Mouse (Mus musculus) liver, embryonic 11.5 days (tissue): Measurements from ENCODE around the gene Mov10l1. TPM values are rescaled to one million over a fixed set of nuclear protein-coding genes. Genes with fewer than 3 reads are reported as not detected.

Experiments used
- polyA plus RNA-seq: library from polyadenylated mRNA; unstranded; fragments of >200 nt; fragmentation: Nextera tagmentation; extraction: Ambion mirVana; gene quantifications from 2 replicates; pipeline ENCODE4 v1.2.1, GENCODE M21; 2014

The Mov10l1 gene
- polyA plus RNA-seq, 1 experiment from 2014 or later: 0.18 TPM

Other genes starting within 250 kb of the Mov10l1 start
- gene Brd1, start 248.7 kb upstream of the Mov10l1 start, polyA plus RNA-seq: 13.4 and 15.9 TPM in 2 replicates
- gene Zbed4, start 231.2 kb upstream of the Mov10l1 start, polyA plus RNA-seq: 26.4 and 31.9 TPM in 2 replicates
- gene Alg12, start 163.6 kb upstream of the Mov10l1 start, polyA plus RNA-seq: 13.9 and 14.2 TPM in 2 replicates
- 107 and 109 TPM in 2 replicates for gene Creld2, start 163.3 kb upstream of the Mov10l1 start, polyA plus RNA-seq
- gene Pim3, start 120.7 kb upstream of the Mov10l1 start, polyA plus RNA-seq: 34.0 and 35.9 TPM in 2 replicates
- not detected in 2 replicates for gene Ttll8, start 28.5 kb upstream of the Mov10l1 start, polyA plus RNA-seq
- not detected in 2 replicates for gene Mlc1, start 3.9 kb upstream of the Mov10l1 start, polyA plus RNA-seq
- gene Panx2, start 76.8 kb downstream of the Mov10l1 start, polyA plus RNA-seq: 0.08 and 0.21 TPM in 2 replicates
- 33.5 and 34.8 TPM in 2 replicates for gene Trabd, start 92.2 kb downstream of the Mov10l1 start, polyA plus RNA-seq
- 12.6 and 16.3 TPM in 2 replicates for gene Selenoo, start 106.2 kb downstream of the Mov10l1 start, polyA plus RNA-seq
- 18.4 and 21.8 TPM in 2 replicates for gene Tubgcp6, start 140.2 kb downstream of the Mov10l1 start, polyA plus RNA-seq
- 21.1 and 22.7 TPM in 2 replicates for gene Hdac10, start 145.8 kb downstream of the Mov10l1 start, polyA plus RNA-seq
- gene Mapk12, start 157.8 kb downstream of the Mov10l1 start, polyA plus RNA-seq: 3.8 and 4.8 TPM in 2 replicates
- gene Mapk11, start 166.7 kb downstream of the Mov10l1 start, polyA plus RNA-seq: 3.3 and 4.4 TPM in 2 replicates
- 70.5 and 78.3 TPM in 2 replicates for gene Plxnb2, start 197.9 kb downstream of the Mov10l1 start, polyA plus RNA-seq
- gene Dennd6b, start 213.6 kb downstream of the Mov10l1 start, polyA plus RNA-seq: 9.5 and 10.5 TPM in 2 replicates
- 25.0 and 31.6 TPM in 2 replicates for gene Ppp6r2, start 228.6 kb downstream of the Mov10l1 start, polyA plus RNA-seq